Mouse (Mus musculus) G1E-ER4 (cell line): ENCODE results near the gene Sco1. TPM values are rescaled to one million over a fixed set of nuclear protein-coding genes. Genes with fewer than 3 reads are reported as not detected.

Experiments used
- GATA1 ChIP-seq: IDR thresholded peaks from one replicate; pipeline ENCODE4 v1.8.0; 2012; ENCODE audit warnings: low read length, inconsistent platforms
- polyA plus RNA-seq: library from polyadenylated mRNA; stranded (reverse); fragments of >175 nt; gene quantifications from 2 replicates; pipeline ENCODE4 v1.2.3, GENCODE M21; 2012

The Sco1 gene
- polyA plus RNA-seq, 1 experiment: 5.0 TPM

- no peak for TF ChIP-seq GATA1
Observed at GRCm38 (mm10) chr11:67098427-67098826, 46.0 kb downstream of the Sco1 start.

GRCm38 (mm10) chr11:67099241-67099640, 46.8 kb downstream of the Sco1 start:
- TF ChIP-seq GATA1: no peak

- no peak for TF ChIP-seq GATA1
Observed at GRCm38 (mm10) chr11:67100169-67100568, 47.7 kb downstream of the Sco1 start.

GRCm38 (mm10) chr11:67101713-67102112, 49.2 kb downstream of the Sco1 start:
- no peak for TF ChIP-seq GATA1

DNA sequence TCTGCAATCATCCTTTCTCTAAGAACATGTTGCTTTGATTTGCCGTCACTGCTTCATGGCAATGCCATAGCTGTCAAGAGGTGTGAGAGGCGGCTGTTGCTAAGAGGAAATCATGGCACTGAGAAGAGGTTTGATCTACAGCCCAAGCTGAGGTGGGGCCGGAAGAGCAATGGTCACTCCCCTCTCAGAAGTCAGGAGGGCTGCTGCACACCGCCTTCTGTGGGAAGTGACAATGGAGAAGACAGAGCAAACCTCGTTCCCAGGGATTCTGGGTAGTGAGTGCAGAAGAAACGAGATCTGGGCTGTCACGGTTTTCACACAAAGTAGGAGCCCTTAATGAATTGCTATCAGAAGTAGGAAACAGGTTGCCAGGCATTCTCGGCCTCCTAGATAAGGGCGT, 50.8 kb downstream of the Sco1 start:
- TF ChIP-seq GATA1: no peak

GRCm38 (mm10) chr11:67104242-67104641, 51.8 kb downstream of the Sco1 start:
- TF ChIP-seq GATA1: no peak

DNA sequence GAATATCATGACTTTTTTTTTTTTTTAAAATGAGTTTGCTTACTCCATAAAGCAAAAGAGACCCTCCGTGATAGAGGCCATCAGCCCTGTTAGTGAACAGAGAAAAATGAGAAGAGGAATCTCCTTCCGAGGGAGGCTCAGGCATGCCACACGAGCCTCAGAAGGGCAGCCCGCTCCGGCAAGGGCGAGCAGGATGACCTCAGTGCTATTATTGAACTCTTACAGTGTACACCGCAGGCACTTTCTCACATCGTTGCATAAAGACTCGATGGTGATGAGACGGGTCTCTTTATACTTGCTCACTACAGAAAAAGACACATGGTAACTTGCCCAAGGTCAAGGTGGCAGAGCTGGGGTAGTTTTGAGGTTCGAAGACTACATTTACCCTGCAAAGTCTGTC, 52.2 kb downstream of the Sco1 start:
- no peak for TF ChIP-seq GATA1

DNA sequence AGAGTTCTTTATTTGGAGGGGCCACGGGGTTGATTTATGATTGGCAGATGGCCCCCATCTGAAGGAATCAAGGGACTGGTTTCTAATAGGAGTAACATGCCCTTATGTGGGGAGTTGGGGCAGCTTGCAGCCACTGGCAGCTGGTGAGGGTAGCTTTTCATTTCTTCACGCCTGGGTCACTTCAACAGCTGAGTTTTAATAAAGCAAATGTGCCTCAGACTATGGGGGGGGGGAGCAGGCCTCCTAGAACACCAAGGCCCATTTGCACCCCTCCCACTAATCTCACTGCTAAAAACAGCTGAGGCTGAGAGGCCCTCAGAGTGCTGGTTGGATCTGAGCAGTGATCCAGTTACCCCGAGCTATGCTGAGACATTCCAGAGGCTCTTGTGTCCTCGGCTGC, 53.2 kb downstream of the Sco1 start:
- no peak for TF ChIP-seq GATA1

GRCm38 (mm10) chr11:67106973-67107372, 54.5 kb downstream of the Sco1 start:
- no peak for TF ChIP-seq GATA1

GRCm38 (mm10) chr11:67110168-67110948, 57.9 kb downstream of the Sco1 start:
- TF ChIP-seq GATA1: no peak

DNA sequence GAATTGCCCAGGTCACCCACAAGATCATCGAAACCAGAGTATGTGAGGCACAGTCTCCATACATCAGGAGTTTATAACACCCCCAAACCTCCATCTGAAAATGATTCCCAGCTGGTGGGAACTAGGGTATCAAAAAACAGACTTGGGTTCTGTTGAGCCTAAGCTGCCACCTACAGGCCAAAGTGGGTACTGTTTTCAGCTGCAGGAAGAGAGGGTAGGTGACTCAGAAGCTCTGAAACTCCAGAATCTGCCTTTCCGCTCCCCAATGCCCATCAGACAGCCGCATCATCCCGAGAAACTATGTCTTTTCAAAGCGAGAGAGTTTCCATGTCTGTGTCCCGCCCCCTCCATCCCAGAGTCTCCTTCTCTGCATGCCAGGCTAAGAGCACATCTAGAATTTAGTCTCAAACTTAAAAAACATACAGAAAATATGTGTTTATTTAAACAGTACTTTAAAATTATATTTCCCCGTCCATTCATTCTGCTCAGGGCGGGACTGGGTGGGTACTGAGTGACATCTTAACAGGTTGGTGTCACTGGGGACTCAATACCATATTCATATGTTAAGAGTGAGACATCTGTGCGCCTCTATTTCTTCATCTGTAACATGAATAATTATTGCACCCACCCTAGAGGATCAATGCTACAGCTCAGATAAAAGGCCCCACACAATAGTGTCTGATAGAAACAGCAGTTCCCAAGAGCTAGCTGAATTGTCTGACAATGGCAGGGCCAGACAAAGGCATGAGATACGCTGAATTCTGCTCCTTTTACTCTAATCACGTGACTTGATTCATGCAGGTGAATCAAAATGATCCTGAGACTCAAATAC, 59.8 kb downstream of the Sco1 start:
- TF ChIP-seq GATA1: no peak

DNA sequence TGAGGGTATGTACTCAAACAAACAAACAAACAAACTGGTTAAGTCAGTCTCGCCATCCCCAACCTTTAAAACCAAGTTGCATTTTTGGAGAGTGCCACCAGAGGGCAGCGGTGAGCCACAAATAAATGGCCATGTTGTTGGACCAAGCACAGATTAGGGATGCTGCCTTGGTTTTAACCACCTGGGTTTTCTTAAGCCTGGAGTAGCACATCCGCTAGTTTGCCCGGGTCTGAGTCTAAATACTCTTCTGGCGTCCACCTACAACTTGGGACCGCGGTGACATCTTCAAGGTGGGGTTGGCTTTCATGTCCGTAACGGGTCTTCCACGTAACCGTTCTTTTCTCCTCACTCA, 60.4 kb downstream of the Sco1 start:
- TF ChIP-seq GATA1: no peak

GRCm38 (mm10) chr11:67113381-67113780, 60.9 kb downstream of the Sco1 start:
- no peak for TF ChIP-seq GATA1

- no peak for TF ChIP-seq GATA1
Observed at GRCm38 (mm10) chr11:67114261-67114660, 61.8 kb downstream of the Sco1 start.

GRCm38 (mm10) chr11:67114901-67115300, 62.4 kb downstream of the Sco1 start:
- TF ChIP-seq GATA1: no peak

Other genes starting within 250 kb of the Sco1 start
- not detected in 2 replicates for gene Pirt, start 140.7 kb upstream of the Sco1 start, polyA plus RNA-seq
- not detected in 2 replicates for gene Tmem238l, start 96.0 kb upstream of the Sco1 start, polyA plus RNA-seq
- gene Tmem220, start 27.5 kb upstream of the Sco1 start, polyA plus RNA-seq: not detected in 2 replicates
- gene Adprm, start 76 bp upstream of the Sco1 start, polyA plus RNA-seq: 0.44 and 0.45 TPM in 2 replicates
- 0.01 TPM in 1 of 2 replicates, not detected in the other for gene Myh3, start 25.6 kb downstream of the Sco1 start, polyA plus RNA-seq
- gene Myh2, start 118.4 kb downstream of the Sco1 start, polyA plus RNA-seq: not detected in 2 replicates
- gene Myh1, start 147.4 kb downstream of the Sco1 start, polyA plus RNA-seq: not detected in 2 replicates
- not detected in 2 replicates for gene Myh4, start 185.4 kb downstream of the Sco1 start, polyA plus RNA-seq
- not detected in 2 replicates for gene Myh8, start 224.5 kb downstream of the Sco1 start, polyA plus RNA-seq